Comparison of ENCODE assay signal across 8 mouse cellular contexts in the genomic region with DNA sequence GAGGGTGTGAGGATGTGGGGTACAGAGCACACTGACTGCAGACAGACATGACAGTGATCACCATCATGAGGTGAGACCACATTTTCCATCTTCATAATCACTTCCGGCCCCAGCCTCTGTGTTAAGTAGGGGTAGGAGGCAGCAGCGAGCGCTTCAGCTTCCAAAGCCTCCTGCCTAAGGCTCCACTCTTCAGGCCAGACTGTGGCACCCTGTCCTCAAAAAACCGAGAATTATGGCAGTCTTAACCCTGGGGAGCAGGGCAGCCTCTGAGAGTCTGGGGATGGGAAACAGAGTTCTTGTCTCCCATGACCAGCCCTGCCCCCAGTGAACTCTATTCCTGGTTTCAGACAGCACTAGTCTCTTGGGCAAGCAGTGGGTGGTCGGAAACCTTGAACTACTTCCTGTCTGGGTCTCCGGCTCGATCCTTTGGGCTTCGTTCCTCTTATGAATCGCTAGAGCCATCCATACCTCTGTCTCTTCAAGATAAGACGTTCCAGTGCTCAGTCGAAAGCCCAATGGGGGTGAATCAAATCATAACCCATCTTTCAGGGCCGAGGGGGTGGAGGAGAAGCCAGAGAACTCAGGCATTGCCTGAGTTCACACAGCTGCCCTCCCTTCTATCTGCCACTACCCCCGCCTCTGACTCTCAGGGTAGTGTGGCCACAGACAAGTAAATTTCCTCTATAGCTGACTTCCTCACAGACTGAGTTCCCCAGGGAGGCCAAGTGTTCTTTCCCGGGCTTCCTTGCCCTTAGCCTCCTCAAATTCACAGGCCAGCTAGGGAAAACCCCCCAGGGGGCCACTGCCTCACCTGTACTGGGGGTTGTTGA. TPM values are rescaled to one million over a fixed set of nuclear protein-coding genes. Genes with fewer than 3 reads are reported as not detected.
DNase-seq lines count a peak whose midpoint lies in the region; ATAC-seq lines count a peak whose summit lies in the region.

No protein-coding gene starts in this region.

- 67% methylated on average over 14 of the region's 14 CpGs for WGBS in embryonic facial prominence, embryonic 10.5 days
- whole genome bisulfite sequencing in limb, embryonic 10.5 days: 74% methylated on average over 14 of the region's 14 CpGs
- 67% methylated on average over 14 of the region's 14 CpGs for WGBS in midbrain, embryonic 12.5 days

- peaks cover 46% of the 10 kb centered on the region for H3K4me1 ChIP-seq in embryonic facial prominence, embryonic 10.5 days
- peaks cover 41% of the 10 kb centered on the region for H3K4me1 ChIP-seq in limb, embryonic 10.5 days
- peaks cover 34% of the 10 kb centered on the region for H3K4me1 ChIP-seq in midbrain, embryonic 12.5 days

- intact Hi-C loops in heart, postnatal 14 days (cut with DNase I): loop anchor here (5.0 to 10.0 kb wide), 2 partner anchors 122 to 410 kb away; no protein-coding TSS in a partner anchor

- peak; percentile 66 for DNase-seq in layer of hippocampus, adult 11-12 months (ENCODE audit: low spot score)
- no peak for DNase-seq in layer of hippocampus, postnatal 36 days
- no peak for DNase-seq in embryonic facial prominence, embryonic 10.5 days (ENCODE audit: low spot score)
- peak; percentile 53 to 60 for DNase-seq in heart, postnatal 14 days
- no peak for DNase-seq in limb, embryonic 10.5 days (ENCODE audit: low spot score)
- peak; percentile 58 to 78 for DNase-seq in thymus, adult 18-20 months
- no peak for DNase-seq in left cerebral cortex, adult 8-10 months (ENCODE audit: low spot score in 2 of 2)

- H3K4me3 ChIP-seq in embryonic facial prominence, embryonic 10.5 days: peak overlapping the region; percentile 23
- H3K4me3 ChIP-seq in limb, embryonic 10.5 days: no peak overlapping the region
- H3K4me3 ChIP-seq in midbrain, embryonic 12.5 days: no peak overlapping the region

- no peaks in the 10 kb centered on the region for H3K9me3 ChIP-seq in embryonic facial prominence, embryonic 10.5 days
- H3K9me3 ChIP-seq in limb, embryonic 10.5 days (replicated peaks): no peaks in the 10 kb centered on the region
- no peaks in the 10 kb centered on the region for H3K9me3 ChIP-seq in midbrain, embryonic 12.5 days

- H3K4me2 ChIP-seq in midbrain, embryonic 12.5 days (replicated peaks): peak overlapping the region; percentile 30; the same call in 1 of the 2 replicates

- H3K27me3 ChIP-seq in embryonic facial prominence, embryonic 10.5 days (replicated peaks; ENCODE audit: low read depth, poor library complexity, severe bottlenecking): peaks cover 4% of the 10 kb centered on the region
- H3K27me3 ChIP-seq in limb, embryonic 10.5 days (ENCODE audit: low read depth, poor library complexity, severe bottlenecking): no peaks in the 10 kb centered on the region
- 0 out of 2 replicates have a peak, but pooled peaks cover 6% of the 10 kb centered on the region for H3K27me3 ChIP-seq in midbrain, embryonic 12.5 days

- H3K9ac ChIP-seq in midbrain, embryonic 12.5 days (replicated peaks): peak overlapping the region; percentile 55

- peak overlapping the region; percentile 83 for H3K27ac ChIP-seq in embryonic facial prominence, embryonic 10.5 days (replicated peaks)
- H3K27ac ChIP-seq in limb, embryonic 10.5 days: peak overlapping the region; percentile 78
- peak overlapping the region; percentile 78 for H3K27ac ChIP-seq in midbrain, embryonic 12.5 days (replicated peaks)

- ATAC-seq in midbrain, embryonic 12.5 days (ENCODE audit: low FRiP score, low read depth): no peak

- peaks cover 19% of the 10 kb centered on the region for H3K36me3 ChIP-seq in embryonic facial prominence, embryonic 10.5 days (replicated peaks)
- H3K36me3 ChIP-seq in limb, embryonic 10.5 days: peaks cover 14% of the 10 kb centered on the region
- H3K36me3 ChIP-seq in midbrain, embryonic 12.5 days: peaks cover 19% of the 10 kb centered on the region

RNA-seq across cellular contexts. Expression of gene Btbd19, which starts 0.8 kb away (rescaled TPM):
- 10 to 100 TPM; 11.6 to 13.4 TPM for total RNA-seq in layer of hippocampus, postnatal 36 days (2021)
- polyA plus RNA-seq in embryonic facial prominence, embryonic 10.5 days (2016; fragmentation: Nextera tagmentation; extraction: Ambion mirVana): 3.6 and 4.0 TPM in 2 replicates
- total RNA-seq in heart, postnatal 14 days (2021): 1 to 10 TPM; 3.3 to 5.5 TPM
- 5.5 and 5.9 TPM in 2 replicates for polyA plus RNA-seq in limb, embryonic 10.5 days (2016; fragmentation: Nextera tagmentation; extraction: Ambion mirVana)
- 3.8 and 4.2 TPM in 2 replicates for polyA plus RNA-seq in midbrain, embryonic 12.5 days (2016; fragmentation: Nextera tagmentation; extraction: Ambion mirVana)
- 10 to 100 TPM; 14.1 to 18.8 (median 17.4) TPM for total RNA-seq in left cerebral cortex, adult 8-10 months (2022)

RNA-seq across cellular contexts. Expression of gene Tctex1d4, which starts 1.9 kb away (rescaled TPM):
- total RNA-seq in layer of hippocampus, postnatal 36 days (2021): not detected
- polyA plus RNA-seq in embryonic facial prominence, embryonic 10.5 days (2016; fragmentation: Nextera tagmentation; extraction: Ambion mirVana): not detected in 2 replicates
- not detected for total RNA-seq in heart, postnatal 14 days (2021)
- polyA plus RNA-seq in limb, embryonic 10.5 days (2016; fragmentation: Nextera tagmentation; extraction: Ambion mirVana): not detected in 2 replicates
- polyA plus RNA-seq in midbrain, embryonic 12.5 days (2016; fragmentation: Nextera tagmentation; extraction: Ambion mirVana): not detected in 2 replicates
- not detected for total RNA-seq in left cerebral cortex, adult 8-10 months (2022)

RNA-seq across cellular contexts. Expression of gene Plk3, which starts 9.0 kb away (rescaled TPM):
- 10 to 100 TPM in 1 of 2 experiments, 1 to 10 TPM in 1; 8.0 to 10.0 TPM for total RNA-seq in layer of hippocampus, postnatal 36 days (2021)
- 7.9 and 15.1 TPM in 2 replicates for polyA plus RNA-seq in embryonic facial prominence, embryonic 10.5 days (2016; fragmentation: Nextera tagmentation; extraction: Ambion mirVana)
- total RNA-seq in heart, postnatal 14 days (2021): 1 to 10 TPM; 1.8 to 3.1 TPM
- polyA plus RNA-seq in limb, embryonic 10.5 days (2016; fragmentation: Nextera tagmentation; extraction: Ambion mirVana): 2.5 and 3.5 TPM in 2 replicates
- 33.1 and 40.4 TPM in 2 replicates for polyA plus RNA-seq in midbrain, embryonic 12.5 days (2016; fragmentation: Nextera tagmentation; extraction: Ambion mirVana)
- 10 to 100 TPM in 3 of 4 experiments, 1 to 10 TPM in 1; 8.0 to 14.1 (median 12.9) TPM for total RNA-seq in left cerebral cortex, adult 8-10 months (2022)

RNA-seq across cellular contexts. Expression of gene Ptch2, which starts 28.9 kb away (rescaled TPM):
- 1 to 10 TPM; 2.3 to 3.0 TPM for total RNA-seq in layer of hippocampus, postnatal 36 days (2021)
- 9.2 and 10.4 TPM in 2 replicates for polyA plus RNA-seq in embryonic facial prominence, embryonic 10.5 days (2016; fragmentation: Nextera tagmentation; extraction: Ambion mirVana)
- total RNA-seq in heart, postnatal 14 days (2021): 1 to 10 TPM; 1.5 to 1.7 TPM
- polyA plus RNA-seq in limb, embryonic 10.5 days (2016; fragmentation: Nextera tagmentation; extraction: Ambion mirVana): 8.4 and 9.0 TPM in 2 replicates
- polyA plus RNA-seq in midbrain, embryonic 12.5 days (2016; fragmentation: Nextera tagmentation; extraction: Ambion mirVana): 5.3 and 7.0 TPM in 2 replicates
- 1 to 10 TPM; 1.4 to 3.0 (median 1.6) TPM for total RNA-seq in left cerebral cortex, adult 8-10 months (2022)

RNA-seq across cellular contexts. Expression of gene Rps8, which starts 31.3 kb away (rescaled TPM):
- 100 to 1,000 TPM; 503 to 512 TPM for total RNA-seq in layer of hippocampus, postnatal 36 days (2021)
- polyA plus RNA-seq in embryonic facial prominence, embryonic 10.5 days (2016; fragmentation: Nextera tagmentation; extraction: Ambion mirVana): 897 and 923 TPM in 2 replicates
- total RNA-seq in heart, postnatal 14 days (2021): 100 to 1,000 TPM; 590 to 604 TPM
- polyA plus RNA-seq in limb, embryonic 10.5 days (2016; fragmentation: Nextera tagmentation; extraction: Ambion mirVana): 842 and 1,039 TPM in 2 replicates
- polyA plus RNA-seq in midbrain, embryonic 12.5 days (2016; fragmentation: Nextera tagmentation; extraction: Ambion mirVana): 573 and 608 TPM in 2 replicates
- total RNA-seq in left cerebral cortex, adult 8-10 months (2022): 100 to 1,000 TPM; 561 to 608 (median 588) TPM

Comparison
In these comparisons a context has a peak if more than half of its experiments do, and no peak if none do; other contexts are left out.
1. DNase-seq: peak in layer of hippocampus, adult 11-12 months (single experiment), heart, postnatal 14 days (2 of 2) and thymus, adult 18-20 months (2 of 2); none in layer of hippocampus, postnatal 36 days (0 of 2), embryonic facial prominence, embryonic 10.5 days (single experiment), limb, embryonic 10.5 days (single experiment) and left cerebral cortex, adult 8-10 months (0 of 2).
2. Peak in every context shown above with its lines, with median percentiles within 50 percentile points of each other: H3K27ac ChIP-seq.